Mouse (Mus musculus): ENCODE measurements around the gene Ccdc70.
A peak's percentile ranks its signal among the peaks of the same experiment; 100 is the strongest.
"Not testable (repeated sequence)": the region's sequence is repeated elsewhere in the genome, so short reads cannot be mapped to it uniquely, and the experiment has no call there.

Gene Ccdc70

GRCm38 (mm10) chr8:21969475-21969874, at the start of gene Ccdc70:
Ccdc70 (plus strand) TSS chr8:21969775.
- no peak for DNase-seq (ENCODE audit: low read depth)

- DNase-seq (ENCODE audit: low read depth) = not testable (repeated sequence)
Measured at GRCm38 (mm10) chr8:21930754-21931153, 38.8 kb upstream of the Ccdc70 start.

- DNase-seq (ENCODE audit: low read depth) = no peak
Measured at GRCm38 (mm10) chr8:21932610-21933009, 37.0 kb upstream of the Ccdc70 start, which contains the start of gene Defb15. Defb15 (minus strand) TSS chr8:21932710.

DNA sequence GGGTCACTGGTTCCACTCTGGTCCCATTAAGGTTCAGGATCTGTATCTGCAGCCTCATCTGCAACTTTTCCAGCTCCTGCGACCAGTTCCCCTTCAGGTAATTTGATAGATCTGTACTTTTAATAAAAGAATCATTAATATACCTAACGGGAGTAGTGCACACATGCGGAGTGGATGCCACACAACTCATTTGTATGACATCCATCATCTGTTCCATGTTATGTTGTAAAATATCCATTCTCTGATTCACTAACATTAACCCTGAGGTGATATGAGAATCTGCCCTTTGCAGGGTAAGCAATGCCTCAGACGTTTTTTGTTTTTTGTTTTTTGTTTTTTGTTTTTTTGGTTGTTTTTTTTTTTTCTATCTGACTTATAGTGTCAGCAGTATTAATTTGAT, 31.5 kb upstream of the Ccdc70 start, which contains the start of gene Defb35:
TSS of gene Defb35 (plus strand) at position 301 of the 400 bp plus-strand sequence.
- not testable (repeated sequence) for DNase-seq (ENCODE audit: low read depth)

GRCm38 (mm10) chr8:21946462-21946861, 23.1 kb upstream of the Ccdc70 start, which contains the start of gene Defb13:
Defb13 (plus strand) TSS chr8:21946762.
- DNase-seq (ENCODE audit: low read depth) = no peak

GRCm38 (mm10) chr8:21947311-21948017, 22.1 kb upstream of the Ccdc70 start:
- DNase-seq (ENCODE audit: low read depth) = no peak

- peak; percentile 76 for DNase-seq (ENCODE audit: low read depth)
Measured at GRCm38 (mm10) chr8:21955321-21955720, 14.3 kb upstream of the Ccdc70 start.

DNA sequence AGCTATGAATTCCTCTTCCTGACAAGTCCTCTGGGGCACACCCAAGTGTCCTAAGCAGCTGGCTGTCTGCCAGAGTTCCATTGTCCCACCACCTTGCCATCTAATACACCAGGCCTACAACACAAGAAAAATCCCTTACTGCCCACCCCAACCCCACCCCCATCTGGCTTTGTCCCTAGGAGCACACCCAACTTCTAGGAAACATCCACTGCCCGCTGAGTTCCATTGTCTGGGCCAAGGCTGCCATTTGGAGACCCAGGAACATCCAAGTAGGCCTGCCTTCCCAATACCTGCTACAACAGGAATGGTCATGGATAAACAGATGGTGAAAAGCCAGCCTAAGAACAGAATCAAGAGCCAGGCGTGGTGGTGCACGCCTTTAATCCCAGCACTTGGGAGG, 13.2 kb upstream of the Ccdc70 start:
- DNase-seq (ENCODE audit: low read depth) = no peak

DNA sequence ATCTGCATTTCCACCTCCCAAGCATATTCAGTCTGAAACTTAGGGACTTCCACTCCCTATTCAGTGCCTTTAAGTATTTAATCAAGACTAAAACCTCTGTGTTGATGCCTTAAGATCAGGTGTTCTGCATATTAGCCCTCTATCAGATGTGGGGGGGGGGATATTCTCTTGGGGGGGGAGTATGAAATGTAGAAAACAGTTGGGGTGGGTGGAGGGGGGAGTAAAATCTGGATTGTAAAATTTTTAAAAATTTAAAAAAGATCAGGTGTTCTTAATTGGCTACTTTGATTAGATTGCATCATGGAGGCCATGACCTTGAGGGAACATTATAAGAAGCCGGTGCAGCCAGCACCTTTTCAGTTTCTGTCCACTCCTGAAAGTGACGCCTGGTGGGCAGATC, 11.2 kb upstream of the Ccdc70 start, which contains the start of gene Fam90a1a:
TSS of gene Fam90a1a (plus strand) at position 301 of the 400 bp plus-strand sequence.
- no peak for DNase-seq (ENCODE audit: low read depth)

DNA sequence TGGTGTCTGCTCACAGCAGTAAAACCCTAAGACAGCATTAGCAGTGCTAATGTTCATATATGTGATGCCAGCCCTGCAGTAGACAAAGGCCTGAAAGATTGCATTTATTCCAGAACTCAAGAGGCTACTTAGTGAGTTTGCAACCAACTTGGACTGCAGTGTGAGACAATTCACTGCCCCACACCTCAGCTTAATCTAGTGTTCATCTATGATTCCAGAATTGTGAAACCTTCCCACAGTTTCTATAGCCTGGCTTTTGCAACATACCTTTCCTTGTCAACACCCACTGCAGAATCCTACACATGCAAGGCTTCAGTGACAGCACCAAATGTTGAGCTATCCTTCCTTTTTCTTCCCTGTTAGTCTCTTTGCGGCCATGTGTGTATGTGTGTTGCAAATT, 2.9 kb upstream of the Ccdc70 start:
- DNase-seq (ENCODE audit: low read depth) = no peak

DNA sequence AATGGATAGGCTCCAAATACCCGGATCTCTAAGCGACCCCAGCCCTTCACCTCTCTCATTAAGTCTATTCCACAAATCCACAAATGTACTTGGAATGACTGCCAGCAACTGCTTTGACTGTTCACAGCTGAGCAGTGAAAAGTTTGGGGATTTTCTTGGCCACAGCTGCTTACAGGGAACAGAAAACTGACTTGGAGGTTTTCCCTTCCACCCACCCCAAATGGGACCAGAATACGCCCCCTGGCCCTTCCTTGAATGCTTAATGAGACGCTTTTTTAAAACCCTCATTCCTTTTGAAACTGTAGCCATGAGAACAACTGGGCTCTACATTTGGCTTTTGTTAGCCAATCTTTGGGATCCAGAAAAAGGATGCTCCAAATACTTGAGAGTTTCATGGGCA, 8.6 kb downstream of the Ccdc70 start:
- DNase-seq (ENCODE audit: low read depth) = no peak

GRCm38 (mm10) chr8:21981664-21982337, 12.2 kb downstream of the Ccdc70 start:
- peak; percentile 19 for DNase-seq (ENCODE audit: low read depth)

DNA sequence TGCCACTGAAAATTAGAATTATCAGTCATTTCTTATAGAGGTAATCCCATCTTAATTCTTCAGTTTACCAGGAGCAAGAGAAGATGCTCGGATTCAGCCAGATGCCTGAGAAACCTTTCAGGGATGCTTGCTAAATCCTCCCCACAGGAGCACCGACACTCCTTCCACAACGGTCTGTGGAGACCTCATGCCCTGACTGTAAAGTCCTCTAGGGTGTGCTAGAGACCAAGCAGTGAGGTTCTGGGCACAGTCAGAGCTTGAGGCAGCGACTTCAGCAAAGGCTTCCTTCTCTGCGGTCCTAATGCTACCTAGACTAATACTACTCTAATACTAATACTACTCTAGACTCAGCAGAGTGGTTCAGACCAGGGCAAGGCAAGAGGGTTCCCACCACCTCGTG, 22.6 kb downstream of the Ccdc70 start:
- peak; percentile 72 for DNase-seq (ENCODE audit: low read depth)

DNA sequence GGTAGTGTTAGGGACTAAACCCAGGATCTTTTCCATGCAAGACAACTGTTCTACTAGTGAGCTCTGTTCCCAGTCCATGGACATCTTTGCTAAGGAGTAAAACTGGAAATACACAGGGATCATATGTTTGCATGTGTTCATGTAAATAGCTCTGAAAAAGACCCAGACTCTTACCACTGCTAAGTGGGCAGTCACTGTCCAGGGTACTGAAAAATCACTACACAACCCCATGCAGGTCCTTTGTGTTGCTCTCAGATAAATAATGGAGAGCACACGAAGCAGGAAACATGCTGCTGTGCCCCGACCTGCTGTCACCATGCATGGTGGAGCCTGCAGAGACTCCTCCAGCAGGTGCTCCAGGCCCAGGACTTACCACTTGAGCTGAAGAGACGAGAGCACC, 25.6 kb downstream of the Ccdc70 start:
- DNase-seq (ENCODE audit: low read depth) = peak; percentile 54

DNA sequence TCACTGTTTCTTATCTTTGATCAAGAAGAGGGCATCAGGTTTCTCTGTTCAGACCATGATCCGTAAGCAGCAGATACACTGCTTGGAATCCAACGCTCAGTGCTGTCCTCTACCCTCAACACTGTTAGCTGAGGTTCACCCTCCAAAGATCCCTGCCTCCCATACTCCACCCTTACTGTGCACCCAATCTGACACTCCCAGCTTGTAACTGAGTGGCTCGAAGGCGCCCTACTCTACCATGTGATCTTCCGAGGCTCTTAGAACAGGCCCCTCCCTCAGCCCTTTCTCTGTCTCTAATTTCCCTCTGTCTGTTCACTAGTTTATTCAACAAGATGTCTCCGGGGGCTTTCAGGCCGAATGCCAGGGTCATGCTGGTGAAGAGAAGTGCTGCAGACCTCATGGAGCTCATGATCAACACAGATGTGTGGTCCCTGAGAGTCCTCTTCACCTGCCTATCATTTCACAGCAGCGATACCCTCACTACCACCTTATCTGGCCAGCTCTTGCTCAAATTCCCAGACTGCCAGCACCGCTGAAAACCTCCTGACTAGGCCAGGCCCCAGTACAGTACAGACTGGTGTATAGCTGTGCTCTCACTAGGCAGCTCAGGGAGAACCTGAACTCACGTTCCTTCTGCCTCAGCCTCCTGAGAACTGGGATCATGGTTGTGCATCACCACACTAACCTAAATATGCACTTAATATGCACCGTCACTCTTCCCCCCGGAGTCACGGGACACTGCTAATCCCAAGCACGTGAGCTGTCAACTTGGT, 35.4 kb downstream of the Ccdc70 start:
- no peak for DNase-seq (ENCODE audit: low read depth)

GRCm38 (mm10) chr8:22006423-22006822, 36.8 kb downstream of the Ccdc70 start:
- no peak for DNase-seq (ENCODE audit: low read depth)

DNA sequence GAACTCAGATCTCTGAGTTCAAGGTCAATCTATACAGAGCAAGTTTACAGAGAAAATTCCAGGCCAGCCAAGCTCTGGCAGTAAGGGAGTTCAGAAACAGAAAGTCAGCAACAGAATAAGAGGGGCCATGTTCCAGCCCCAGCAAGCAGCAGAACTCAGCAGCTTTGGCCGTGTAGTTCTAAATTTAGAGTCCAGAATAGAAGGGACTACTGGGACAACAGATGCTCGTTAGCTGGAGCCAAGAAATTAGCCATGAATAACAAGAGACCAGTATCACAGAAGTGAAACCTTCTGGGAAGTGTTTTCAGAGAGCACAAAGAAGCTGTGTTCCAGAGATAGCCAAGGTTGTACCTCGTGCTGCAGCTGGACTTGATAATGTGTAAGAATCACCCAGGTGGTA, 39.8 kb downstream of the Ccdc70 start:
- no peak for DNase-seq (ENCODE audit: low read depth)

DNA sequence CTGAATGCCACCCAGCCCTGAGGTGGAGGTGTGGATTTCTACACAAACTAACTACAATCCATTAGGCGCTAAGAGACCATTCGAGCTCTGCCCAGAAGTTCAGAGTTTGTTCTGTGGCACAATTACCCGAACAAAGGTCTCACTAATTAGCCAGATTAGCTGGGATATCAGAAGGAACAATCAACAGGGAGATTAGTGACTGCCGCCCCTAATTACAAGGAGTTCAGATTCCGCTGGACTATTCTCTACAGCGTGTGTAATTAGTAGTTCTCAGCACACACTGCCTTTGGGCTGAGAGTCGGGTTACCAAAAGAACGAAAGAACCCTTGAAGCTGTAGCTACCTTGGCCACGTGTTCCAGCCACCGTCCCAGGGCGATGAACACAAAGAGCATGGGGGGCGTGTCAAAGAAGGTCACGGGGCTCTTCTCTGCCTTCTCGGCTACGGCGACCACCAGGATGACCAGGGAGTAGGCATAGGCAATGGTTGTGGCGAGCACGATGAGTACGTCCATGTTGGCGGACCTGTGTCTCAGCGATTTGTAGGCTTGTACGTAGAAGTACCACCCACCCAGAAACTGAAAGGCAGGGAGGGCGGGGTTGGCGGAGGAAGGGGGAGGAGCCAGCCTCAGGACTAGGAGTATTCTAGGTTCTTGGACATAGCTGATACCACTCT, 43.6 kb downstream of the Ccdc70 start:
- DNase-seq (ENCODE audit: low read depth) = no peak

- no peak for DNase-seq (ENCODE audit: low read depth)
Measured at GRCm38 (mm10) chr8:22017731-22018130, 48.2 kb downstream of the Ccdc70 start.

- DNase-seq (ENCODE audit: low read depth) = no peak
Measured at GRCm38 (mm10) chr8:22019498-22019897, 49.9 kb downstream of the Ccdc70 start.

GRCm38 (mm10) chr8:22022244-22022643, 52.7 kb downstream of the Ccdc70 start:
- no peak for DNase-seq (ENCODE audit: low read depth)
